Mouse (Mus musculus): ENCODE results near the gene Hoxd9.

DNA sequence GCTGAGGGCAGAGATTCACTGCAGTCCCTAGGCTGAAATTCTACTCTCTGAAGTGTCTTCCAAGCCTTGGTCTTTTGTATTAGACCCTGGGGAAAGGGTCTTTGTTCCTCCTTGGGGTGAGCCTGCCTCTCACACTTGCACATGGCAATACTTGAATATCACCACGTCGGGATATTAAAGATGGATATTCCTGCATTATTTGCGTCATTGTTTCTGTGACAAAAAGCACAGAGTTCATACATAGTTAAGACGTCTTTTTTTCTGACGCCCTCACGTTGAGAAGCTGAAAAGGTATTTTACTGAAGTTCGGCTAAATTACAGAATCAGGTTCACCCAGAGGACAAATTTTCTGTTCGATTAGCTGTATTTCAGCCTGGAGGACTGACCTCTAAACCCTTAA lies 32.8 kb downstream of the Hoxd9 start:
- TF ChIP-seq GATA1 (IDR thresholded peaks at IDR 0.05; ENCODE audit: low read length) (no peak), TAL1 (IDR thresholded peaks at IDR 0.05; ENCODE audit: low read length) (no peak)
